Mouse (Mus musculus): ENCODE measurements at regions not wholly inside any gene's neighbourhood (a gene's known extent, or its start where the extent isn't known, plus 50 kb on each side); places are given as distances from the start of the nearest gene placed in this dataset.

DNA sequence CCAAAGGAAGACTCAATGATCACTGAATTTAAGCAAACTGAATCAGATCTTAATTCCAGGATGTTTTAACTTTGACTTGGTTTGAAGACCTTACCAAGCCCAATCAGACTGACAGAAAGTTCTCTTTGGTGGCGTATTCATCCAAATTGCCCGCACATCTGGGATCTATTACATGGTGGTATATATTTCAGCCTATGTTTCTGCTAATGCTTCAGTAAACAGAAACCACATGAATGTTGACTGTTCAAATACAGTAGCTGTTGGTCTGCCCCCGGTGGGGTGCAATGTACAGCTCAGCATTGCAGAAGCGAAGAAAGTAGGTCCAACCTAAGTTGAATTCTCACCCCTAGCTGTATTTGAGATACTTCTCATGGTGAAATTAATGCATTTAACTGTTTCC lies 346.5 kb downstream of the Nuak1 start:
- no peak for TF ChIP-seq EP300 (optimal IDR thresholded peaks at IDR 0.05)
- no peak for TF ChIP-seq CTCF (IDR thresholded peaks at IDR 0.05; ENCODE audit: low read depth)
